Mouse (Mus musculus) erythroblast, embryonic 14.5 days (primary cell): ENCODE data around the gene Gm10230. TPM values are rescaled to one million over a fixed set of nuclear protein-coding genes. Genes with fewer than 3 reads are reported as not detected.
"Not testable (repeated sequence)": the region's sequence is repeated elsewhere in the genome, so short reads cannot be mapped to it uniquely, and the experiment has no call there.

Experiments used
- H3K27me3 ChIP-seq: 2 replicates; pipeline ENCODE4 v1.6.1; 2012; ENCODE audit warnings: inconsistent platforms; ENCODE audit not compliant: control insufficient read depth
- H3K36me3 ChIP-seq: 2 replicates; pipeline ENCODE4 v1.6.1; 2012; ENCODE audit warnings: mild to moderate bottlenecking, inconsistent platforms; ENCODE audit not compliant: control insufficient read depth
- H3K4me1 ChIP-seq: 2 replicates; pipeline ENCODE4 v1.6.1; 2012; ENCODE audit warnings: inconsistent platforms; ENCODE audit not compliant: control insufficient read depth
- H3K4me3 ChIP-seq: replicated peaks from 2 replicates; pipeline ENCODE3; 2012; ENCODE audit warnings: moderate library complexity, mild to moderate bottlenecking, inconsistent platforms
- H3K9me3 ChIP-seq: 2 replicates; pipeline ENCODE4 v1.6.1; 2012; ENCODE audit warnings: low read length, inconsistent platforms, mixed read lengths; ENCODE audit not compliant: control insufficient read depth
- polyA plus RNA-seq: library from polyadenylated mRNA; stranded (reverse); fragments of >175 nt; gene quantifications from 2 replicates; pipeline ENCODE4 v1.2.3, GENCODE M21; 2012

The Gm10230 gene
- not detected in 2 replicates for polyA plus RNA-seq

DNA sequence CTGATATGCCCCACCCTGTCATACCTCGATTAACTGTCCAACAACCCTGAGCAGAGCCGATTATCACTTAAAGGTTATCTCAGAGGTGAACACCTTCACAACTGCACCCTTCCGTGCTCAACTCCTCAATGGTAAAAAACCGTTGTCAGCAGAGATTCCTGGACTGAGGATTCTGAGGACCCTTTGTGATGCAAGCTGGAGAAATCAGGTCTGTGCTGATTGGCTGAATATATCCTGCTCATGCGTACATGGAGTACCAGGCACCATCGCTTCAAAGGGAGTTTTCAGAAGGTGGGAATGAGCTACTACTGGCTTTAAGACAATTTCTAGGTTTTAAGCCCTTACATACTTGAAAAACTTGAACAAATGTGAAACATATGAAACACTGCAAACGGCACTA is at the start of gene Gm10230:
Gene Gm10230 (minus strand): TSS at position 101 of the 400 bp plus-strand sequence.
- not testable (repeated sequence) for H3K4me1 ChIP-seq, H3K36me3 ChIP-seq, H3K27me3 ChIP-seq

More for the DNA sequence above, at the start of gene Gm10230:
- not testable (repeated sequence) for H3K9me3 ChIP-seq, H3K4me3 ChIP-seq
